Mouse (Mus musculus): Measurements from ENCODE around the gene Tbc1d10a. TPM values are rescaled to one million over a fixed set of nuclear protein-coding genes. Genes with fewer than 3 reads are reported as not detected.

The Tbc1d10a gene
- polyA plus RNA-seq (2017; shearing (Covaris generic)), result 100 to 1,000 TPM; 110 to 134 TPM

DNA sequence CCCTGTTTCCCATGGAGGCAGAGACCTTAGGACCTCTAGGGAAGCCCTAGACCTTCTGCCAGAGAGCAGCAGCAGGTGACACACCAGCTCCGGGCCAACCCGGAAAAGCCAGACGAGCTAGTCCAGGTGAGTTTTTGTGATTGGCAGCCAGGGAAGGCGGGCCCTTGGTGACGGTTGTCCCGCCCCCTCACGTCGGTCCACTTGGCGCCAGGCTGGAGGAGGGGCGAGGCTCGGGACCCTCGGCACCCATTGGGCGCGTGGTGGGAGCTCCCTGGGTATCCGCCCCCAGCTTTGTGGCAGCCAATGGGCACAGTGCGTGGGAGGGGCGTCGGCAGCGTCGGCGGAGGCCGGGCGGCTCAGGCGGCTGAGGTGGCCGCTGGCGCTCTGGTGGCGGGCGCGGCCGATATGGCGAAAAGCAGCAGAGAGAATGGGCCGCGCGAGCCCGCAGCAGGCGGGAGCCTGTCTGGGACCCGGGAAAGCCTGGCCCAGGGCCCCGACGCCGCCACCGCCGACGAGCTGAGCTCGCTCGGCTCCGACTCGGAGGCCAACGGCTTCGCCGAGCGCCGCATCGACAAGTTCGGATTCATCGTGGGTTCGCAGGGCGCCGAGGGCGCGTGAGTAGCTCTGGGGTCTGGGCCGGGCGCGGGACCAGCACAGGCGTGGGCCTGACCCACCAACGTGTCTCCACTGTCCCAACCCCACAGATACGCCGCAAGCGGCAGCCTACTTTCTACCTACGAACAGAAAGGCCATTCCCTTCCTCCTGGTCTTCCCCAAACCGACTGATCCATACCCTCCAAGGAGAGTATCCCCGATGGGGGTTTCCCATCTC lies at the start of gene Tbc1d10a:
TSS of gene Tbc1d10a (plus strand) at position 304 of the 832 bp plus-strand sequence.

GRCm38 (mm10) chr11:4159808-4160708 lies 26.5 kb upstream of the Tbc1d10a start, which contains the start of the genes Ccdc157 and Sf3a1:
Gene Ccdc157, minus strand, starts transcription at chr11:4160293.
Gene Sf3a1, plus strand, starts transcription at chr11:4160350.

GRCm38 (mm10) chr11:4217914-4218629 lies 31.5 kb downstream of the Tbc1d10a start, which contains the start of gene Castor1:
Gene Castor1, plus strand, starts transcription at chr11:4218225.

DNA sequence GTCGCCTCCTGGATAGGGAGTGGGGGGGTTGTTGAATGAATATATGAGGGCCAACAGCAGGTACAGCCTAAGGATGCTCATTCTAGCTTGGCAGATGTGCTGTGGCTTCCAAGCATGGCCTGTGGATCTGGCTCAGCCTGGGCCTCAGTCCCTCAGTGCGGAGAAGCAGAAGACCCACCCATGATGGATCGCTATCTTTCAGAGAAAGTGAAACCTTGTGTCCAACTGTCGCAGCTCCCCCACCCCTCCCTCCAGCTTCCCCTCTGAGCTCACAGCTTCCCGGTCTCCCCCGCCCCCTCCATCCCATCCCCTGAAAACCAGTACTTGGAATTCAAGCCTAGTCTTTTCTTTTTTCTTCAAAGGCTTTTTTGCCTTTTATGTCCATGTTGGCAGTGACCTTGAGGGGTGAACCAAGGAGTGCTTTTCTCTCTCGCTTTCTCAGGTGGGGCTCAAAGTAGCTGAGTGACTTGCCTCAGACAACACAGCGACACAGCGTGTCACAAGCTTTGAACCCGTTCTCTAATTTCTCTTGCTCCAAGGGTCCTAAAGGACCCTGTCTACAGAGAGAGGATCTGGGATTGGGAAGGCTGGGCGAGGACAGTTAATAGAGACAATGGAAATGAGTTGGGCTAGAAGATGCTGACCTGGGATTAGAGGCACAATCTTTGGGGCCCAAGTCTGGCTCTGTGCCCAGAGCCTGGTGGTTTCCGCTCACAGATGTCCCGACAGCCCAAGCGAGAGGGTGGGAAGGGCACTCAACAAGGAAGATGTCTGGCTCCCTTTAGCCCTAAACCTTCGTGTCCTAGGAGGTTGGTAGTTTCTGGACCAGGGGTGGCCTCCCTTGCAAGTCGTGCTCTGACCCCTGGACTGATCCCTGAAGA lies 49.3 kb downstream of the Tbc1d10a start, which contains the start of gene Osm:
TSS of gene Osm (plus strand) at position 756 of the 881 bp plus-strand sequence.

DNA sequence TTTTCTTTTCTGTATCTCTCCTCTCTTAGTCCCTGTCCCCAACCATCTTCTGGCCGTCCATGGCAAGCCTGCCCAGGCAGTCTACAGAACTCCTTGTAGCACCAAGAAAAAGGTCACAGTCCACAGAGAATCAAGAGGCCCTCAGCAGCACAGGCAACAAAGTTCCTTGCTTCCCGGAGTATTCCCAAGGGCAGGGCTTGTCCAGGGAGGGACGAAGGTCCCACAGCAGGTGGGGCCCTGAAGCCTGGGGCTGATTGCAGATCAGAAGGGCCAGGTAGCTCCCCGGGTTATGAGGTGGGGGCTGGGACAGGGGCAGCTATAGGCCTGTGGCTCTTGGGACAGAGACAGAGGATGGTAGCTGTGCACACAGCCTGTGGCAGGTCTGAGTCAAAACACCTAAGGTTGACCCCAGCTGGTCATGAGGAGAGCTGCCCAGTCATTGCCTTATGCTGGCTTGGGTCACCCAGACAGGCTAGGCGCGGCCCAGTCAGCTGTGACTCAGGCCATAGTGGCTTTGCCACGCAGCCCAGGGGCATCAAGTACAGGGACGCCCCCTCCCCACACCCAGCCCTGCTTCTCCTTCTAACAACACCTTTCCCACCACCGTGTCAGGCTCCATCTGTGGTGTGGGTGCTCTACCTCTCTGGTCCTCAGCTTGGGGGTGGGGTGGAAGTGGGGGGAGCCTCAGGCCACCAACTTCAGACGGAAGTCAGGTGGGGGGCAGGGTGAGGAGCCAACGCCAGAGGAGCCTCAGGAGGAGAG lies 70.4 kb downstream of the Tbc1d10a start, which contains the start of gene Lif:
TSS of gene Lif (plus strand) at position 712 of the 762 bp plus-strand sequence.

Other genes starting within 250 kb of the Tbc1d10a start
- 10 to 100 TPM; 73.5 to 86.3 TPM for gene Pes1, start 222.8 kb upstream of the Tbc1d10a start, polyA plus RNA-seq (2017; shearing (Covaris generic))
- gene 4930556J24Rik, start 210.0 kb upstream of the Tbc1d10a start, polyA plus RNA-seq (2017; shearing (Covaris generic)), result under 1 TPM; 0.29 to 0.88 TPM
- gene Gal3st1, start 203.2 kb upstream of the Tbc1d10a start, polyA plus RNA-seq (2017; shearing (Covaris generic)), result 1 to 10 TPM in 1 of 2 experiments, under 1 TPM in 1; 0.33 to 1.8 TPM
- under 1 TPM in 1 of 2 experiments, not detected in 1; 0.75 TPM for gene Sec14l4, start 155.3 kb upstream of the Tbc1d10a start, polyA plus RNA-seq (2017; shearing (Covaris generic))
- gene Sec14l3, start 121.9 kb upstream of the Tbc1d10a start, polyA plus RNA-seq (2017; shearing (Covaris generic)), result 1 to 10 TPM in 1 of 2 experiments, under 1 TPM in 1; 0.19 to 1.5 TPM
- 1 to 10 TPM; 1.9 to 4.1 TPM for gene Mtfp1, start 91.3 kb upstream of the Tbc1d10a start, polyA plus RNA-seq (2017; shearing (Covaris generic))
- gene Sec14l2, start 63.4 kb upstream of the Tbc1d10a start, polyA plus RNA-seq (2017; shearing (Covaris generic)), result 1 to 10 TPM in 1 of 2 experiments, under 1 TPM in 1; 0.77 to 2.8 TPM
- 10 to 100 TPM; 43.2 to 52.4 TPM for gene Rnf215, start 51.6 kb upstream of the Tbc1d10a start, polyA plus RNA-seq (2017; shearing (Covaris generic))
- 1 to 10 TPM; 4.4 to 9.4 TPM for gene Ccdc157, start 26.5 kb upstream of the Tbc1d10a start, polyA plus RNA-seq (2017; shearing (Covaris generic))
- 10 to 100 TPM; 69.4 to 69.8 TPM for gene Sf3a1, start 26.4 kb upstream of the Tbc1d10a start, polyA plus RNA-seq (2017; shearing (Covaris generic))
- 10 to 100 TPM; 45.3 to 46.4 TPM for gene Castor1, start 31.4 kb downstream of the Tbc1d10a start, polyA plus RNA-seq (2017; shearing (Covaris generic))
- gene Osm, start 49.6 kb downstream of the Tbc1d10a start, polyA plus RNA-seq (2017; shearing (Covaris generic)), result 10 to 100 TPM; 27.4 to 46.4 TPM
- gene Lif, start 70.8 kb downstream of the Tbc1d10a start, polyA plus RNA-seq (2017; shearing (Covaris generic)), result 1 to 10 TPM in 1 of 2 experiments, under 1 TPM in 1; 0.09 to 3.4 TPM